Mouse (Mus musculus): Measurements from ENCODE around the gene Pabpc1l. TPM values are rescaled to one million over a fixed set of nuclear protein-coding genes. Genes with fewer than 3 reads are reported as not detected.

Gene Pabpc1l
- polyA plus RNA-seq, 1 experiment from 2014 or later = 1.6 TPM

Other genes with a start within 250 kb of the Pabpc1l start
- 0.14 and 0.52 TPM in 2 replicates for gene Ccn5, start 204.6 kb upstream of the Pabpc1l start, polyA plus RNA-seq (2014; fragmentation: Nextera tagmentation; extraction: Ambion mirVana)
- not detected in 2 replicates for gene Kcnk15, start 171.8 kb upstream of the Pabpc1l start, polyA plus RNA-seq (2014; fragmentation: Nextera tagmentation; extraction: Ambion mirVana)
- 0.06 and 0.29 TPM in 2 replicates for gene Rims4, start 106.8 kb upstream of the Pabpc1l start, polyA plus RNA-seq (2014; fragmentation: Nextera tagmentation; extraction: Ambion mirVana)
- gene Ywhab, start 30.5 kb upstream of the Pabpc1l start, polyA plus RNA-seq (2014; fragmentation: Nextera tagmentation; extraction: Ambion mirVana) = 293 and 295 TPM in 2 replicates
- gene Stk4, start 44.9 kb downstream of the Pabpc1l start, polyA plus RNA-seq (2014; fragmentation: Nextera tagmentation; extraction: Ambion mirVana) = 26.3 and 30.7 TPM in 2 replicates
- gene Tomm34, start 45.7 kb downstream of the Pabpc1l start, polyA plus RNA-seq (2014; fragmentation: Nextera tagmentation; extraction: Ambion mirVana) = 61.5 and 67.7 TPM in 2 replicates
- gene Kcns1, start 145.7 kb downstream of the Pabpc1l start, polyA plus RNA-seq (2014; fragmentation: Nextera tagmentation; extraction: Ambion mirVana) = 0.14 and 0.15 TPM in 2 replicates
- not detected in 2 replicates for gene Wfdc5, start 157.3 kb downstream of the Pabpc1l start, polyA plus RNA-seq (2014; fragmentation: Nextera tagmentation; extraction: Ambion mirVana)
- gene Wfdc12, start 165.2 kb downstream of the Pabpc1l start, polyA plus RNA-seq (2014; fragmentation: Nextera tagmentation; extraction: Ambion mirVana) = not detected in 2 replicates
- gene Wfdc15a, start 174.7 kb downstream of the Pabpc1l start, polyA plus RNA-seq (2014; fragmentation: Nextera tagmentation; extraction: Ambion mirVana) = not detected in 2 replicates
- gene Wfdc15b, start 196.2 kb downstream of the Pabpc1l start, polyA plus RNA-seq (2014; fragmentation: Nextera tagmentation; extraction: Ambion mirVana) = 13.2 and 23.6 TPM in 2 replicates
- gene Svs2, start 213.0 kb downstream of the Pabpc1l start, polyA plus RNA-seq (2014; fragmentation: Nextera tagmentation; extraction: Ambion mirVana) = not detected in 2 replicates
- gene Svs3b, start 231.2 kb downstream of the Pabpc1l start, polyA plus RNA-seq (2014; fragmentation: Nextera tagmentation; extraction: Ambion mirVana) = not detected in 2 replicates

Measured in stomach, embryonic 14.5 days (tissue).